Mouse (Mus musculus) E14TG2a.4 (cell line): ENCODE measurements around the gene Ly6g5c.

ENCODE experiments used
- CTCF ChIP-seq: conservative IDR thresholded peaks from 2 replicates; pipeline ENCODE4 v1.5.1; 2014; ENCODE audit warnings: low read length
- NANOG ChIP-seq: IDR thresholded peaks from 2 replicates; pipeline ENCODE4 v1.6.1; 2014; ENCODE audit warnings: borderline replicate concordance, low read length, mixed read lengths
- POU5F1 ChIP-seq: IDR thresholded peaks from 2 replicates; pipeline ENCODE4 v1.6.1; 2014; ENCODE audit warnings: low read length, borderline replicate concordance

DNA sequence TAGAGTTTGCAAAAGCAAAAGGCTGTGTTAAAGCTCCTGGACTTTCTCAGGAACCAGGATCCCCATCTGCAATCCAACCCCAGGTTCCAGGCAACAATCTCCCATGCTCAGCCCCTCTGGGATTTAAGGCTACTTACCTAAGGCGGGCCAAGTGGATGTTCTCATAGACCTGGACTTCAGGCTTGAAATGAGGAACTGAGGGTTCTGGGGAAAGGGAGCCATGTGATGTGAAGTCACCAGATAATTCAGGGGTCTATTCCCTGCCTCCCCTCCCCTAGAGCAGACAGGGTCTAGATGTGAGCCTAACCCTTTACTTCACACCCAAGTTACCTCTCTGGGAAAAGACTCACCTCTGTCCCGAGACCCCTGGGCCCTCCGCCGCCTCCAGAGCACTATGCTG lies 27.4 kb upstream of the Ly6g5c start:
- no peak for TF ChIP-seq CTCF
- no peak for TF ChIP-seq NANOG
- no peak for TF ChIP-seq POU5F1
